In genomic region chr5:101937909-101938596, GRCm38 (mm10) we compare ENCODE assay signal across 17 mouse cellular contexts.
DNase-seq lines count a peak whose midpoint lies in the region; ATAC-seq and TF ChIP-seq lines count a peak whose summit lies in the region.
"Had no signal": no experiment of that assay in that cellular context is flagged by ENCODE, and none has a peak within 500 bp of the region (broad histone marks: within the 10 kb centered on the region; RNA-seq: fewer than 3 reads in every experiment).

No protein-coding gene starts in this region.

- ATAC-seq in forebrain, postnatal 0 days: no peak
- ATAC-seq in midbrain, embryonic 14.5 days (ENCODE audit: low FRiP score, low TSS enrichment): no peak
- ATAC-seq: forebrain, embryonic 13.5 days; hindbrain, embryonic 16.5 days; midbrain, embryonic 13.5 days had no signal

- no peak overlapping the region for H3K4me2 ChIP-seq in forebrain, postnatal 0 days (ENCODE audit: low read depth)
- H3K4me2 ChIP-seq in midbrain, embryonic 14.5 days (ENCODE audit: low read length): no peak overlapping the region
- H3K4me2 ChIP-seq: forebrain, embryonic 13.5 days; limb, embryonic 12.5 days; midbrain, embryonic 13.5 days; neural tube, embryonic 12.5 days had no signal

- no peaks in the 10 kb centered on the region for H3K9me3 ChIP-seq in forebrain, postnatal 0 days (ENCODE audit: low read length)
- H3K9me3 ChIP-seq in midbrain, embryonic 14.5 days (ENCODE audit: control insufficient read depth, low read length): no peaks in the 10 kb centered on the region
- H3K9me3 ChIP-seq: forebrain, embryonic 13.5 days; limb, embryonic 12.5 days; midbrain, embryonic 13.5 days; neural tube, embryonic 12.5 days had no signal

- no peak overlapping the region for H3K4me3 ChIP-seq in forebrain, postnatal 0 days (ENCODE audit: low read depth, low read length)
- no peak overlapping the region for H3K4me3 ChIP-seq in midbrain, embryonic 14.5 days (replicated peaks; ENCODE audit: low read depth, low read length)
- H3K4me3 ChIP-seq: forebrain, embryonic 13.5 days; left cerebral cortex, adult 2 months; limb, embryonic 12.5 days; midbrain, embryonic 13.5 days; neural tube, embryonic 12.5 days had no signal

- H3K27me3 ChIP-seq in forebrain, postnatal 0 days (ENCODE audit: insufficient read depth, low read length): no peaks in the 10 kb centered on the region
- no peaks in the 10 kb centered on the region for H3K27me3 ChIP-seq in midbrain, embryonic 14.5 days (ENCODE audit: control insufficient read depth, insufficient read depth, low read length)
- H3K27me3 ChIP-seq: forebrain, embryonic 13.5 days; limb, embryonic 12.5 days; midbrain, embryonic 13.5 days; neural tube, embryonic 12.5 days had no signal

- peaks cover 57% of the 10 kb centered on the region for H3K36me3 ChIP-seq in forebrain, postnatal 0 days (ENCODE audit: insufficient read depth)
- H3K36me3 ChIP-seq in midbrain, embryonic 14.5 days (ENCODE audit: control insufficient read depth, insufficient read depth, low read length): peaks cover 84% of the 10 kb centered on the region

- no peaks in the 10 kb centered on the region for H3K4me1 ChIP-seq in forebrain, postnatal 0 days (ENCODE audit: insufficient read depth)
- H3K4me1 ChIP-seq in midbrain, embryonic 14.5 days (ENCODE audit: control insufficient read depth, insufficient read depth, low read length): no peaks in the 10 kb centered on the region
- H3K4me1 ChIP-seq: limb, embryonic 12.5 days; neural tube, embryonic 12.5 days had no signal

- no peak overlapping the region for H3K9ac ChIP-seq in forebrain, postnatal 0 days
- H3K9ac ChIP-seq in midbrain, embryonic 14.5 days (replicated peaks; ENCODE audit: low read length): no peak overlapping the region
- H3K9ac ChIP-seq: forebrain, embryonic 13.5 days; limb, embryonic 12.5 days; midbrain, embryonic 13.5 days; neural tube, embryonic 12.5 days had no signal

- TF ChIP-seq CTCF in forebrain, postnatal 0 days (IDR thresholded peaks at IDR 0.05; ENCODE audit: low read depth): no peak

- WGBS in forebrain, postnatal 0 days: 93% methylated on average over 13 of the region's 13 CpGs
- WGBS in midbrain, embryonic 14.5 days: 96% methylated on average over 13 of the region's 13 CpGs

- peak; percentile 86 for DNase-seq in heart, adult 11 months
- no peak for DNase-seq in heart, adult 18-20 months
- DNase-seq in thymus, postnatal 4 days: peak; percentile 25
- DNase-seq in thymus, adult 18-20 months: no peak
- DNase-seq in lung, postnatal 14 days: peak; percentile 35
- DNase-seq in forebrain, postnatal 0 days: no peak
- no peak for DNase-seq in midbrain, embryonic 14.5 days
- no peak for DNase-seq in urinary bladder, postnatal 25 days (ENCODE audit: low spot score)
- DNase-seq: cerebellum, adult 18-20 months; gastrocnemius, postnatal 14 days; retina, postnatal 1 day had no signal

- H3K27ac ChIP-seq in forebrain, postnatal 0 days (ENCODE audit: low read depth, low read length): no peak overlapping the region
- H3K27ac ChIP-seq in midbrain, embryonic 14.5 days (replicated peaks; ENCODE audit: low read depth, low read length): no peak overlapping the region
- H3K27ac ChIP-seq: forebrain, embryonic 13.5 days; left cerebral cortex, adult 2 months; limb, embryonic 12.5 days; midbrain, embryonic 13.5 days; neural tube, embryonic 12.5 days had no signal

Comparison
In these comparisons a context has a peak if more than half of its experiments do, and no peak if none do; other contexts are left out.
1. DNase-seq: peak in heart, adult 11 months (single experiment), thymus, postnatal 4 days (single experiment) and lung, postnatal 14 days (single experiment); none in heart, adult 18-20 months (0 of 2), thymus, adult 18-20 months (0 of 2), forebrain, postnatal 0 days (single experiment), midbrain, embryonic 14.5 days (single experiment) and urinary bladder, postnatal 25 days (single experiment).